Mouse (Mus musculus) monocyte, adult 5-6 weeks (primary cell): ENCODE data around the gene Hes2. TPM values are rescaled to one million over a fixed set of nuclear protein-coding genes. Genes with fewer than 3 reads are reported as not detected.
A peak's percentile ranks its signal among the peaks of the same experiment; 100 is the strongest.

Experiments used
- ATAC-seq: fragments of 153-309, 156-312 bp; replicated peaks from 2 replicates; pipeline ENCODE4 v1.8.0; 2017; ENCODE audit warnings: mild to moderate bottlenecking; ENCODE audit not compliant: low TSS enrichment, insufficient number of reproducible peaks, severe bottlenecking, poor library complexity, low FRiP score
- total RNA-seq: library from RNA; stranded (forward); fragments of 200-1000, 200-491, 200-594 nt; gene quantifications from 3 replicates; pipeline ENCODE4 v1.2.3, GENCODE M21; 2017

The Hes2 gene
- total RNA-seq, 1 experiment from 2014 or later: not detected

DNA sequence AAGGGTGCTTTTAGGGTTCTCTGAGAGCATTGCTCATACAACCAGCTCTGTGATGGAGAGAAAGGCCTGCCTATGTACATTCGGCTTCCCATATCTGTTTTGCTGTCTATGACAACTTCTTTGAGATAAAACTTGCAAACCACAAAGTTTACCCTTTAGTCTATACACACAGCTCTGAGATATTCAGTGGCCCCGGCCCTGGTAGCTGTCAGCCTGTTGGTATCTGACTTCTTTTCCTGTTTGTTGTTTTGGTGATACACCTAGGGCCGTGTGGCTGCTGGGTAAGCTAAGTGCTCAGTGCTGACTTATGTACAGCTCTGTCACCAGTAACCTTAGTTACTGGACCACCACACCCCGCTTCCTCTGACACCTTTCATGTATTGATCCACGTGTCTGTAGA, 38.9 kb downstream of the Hes2 start:
- no peak for ATAC-seq

DNA sequence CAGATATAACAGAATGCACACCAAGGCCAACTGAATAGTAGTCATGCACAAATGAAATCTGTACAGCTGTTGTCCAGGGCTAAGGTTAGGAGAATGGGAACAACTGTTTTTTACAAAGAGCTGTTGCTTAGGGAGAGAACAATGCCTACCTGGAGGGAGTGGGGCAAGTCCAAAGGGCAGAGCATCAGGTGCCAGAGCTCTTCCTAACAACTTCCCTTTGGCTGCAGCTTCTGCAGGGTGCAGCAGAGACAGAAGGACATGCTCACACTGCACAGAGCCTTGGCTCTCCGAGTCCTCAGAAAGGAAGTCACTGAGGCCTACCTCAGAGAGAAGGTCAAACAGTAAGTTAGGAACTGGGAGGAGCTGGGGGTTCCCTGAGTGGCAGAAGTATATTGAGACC, 41.0 kb downstream of the Hes2 start:
- ATAC-seq: peak; percentile 32; the same call in 1 of the 2 replicates

DNA sequence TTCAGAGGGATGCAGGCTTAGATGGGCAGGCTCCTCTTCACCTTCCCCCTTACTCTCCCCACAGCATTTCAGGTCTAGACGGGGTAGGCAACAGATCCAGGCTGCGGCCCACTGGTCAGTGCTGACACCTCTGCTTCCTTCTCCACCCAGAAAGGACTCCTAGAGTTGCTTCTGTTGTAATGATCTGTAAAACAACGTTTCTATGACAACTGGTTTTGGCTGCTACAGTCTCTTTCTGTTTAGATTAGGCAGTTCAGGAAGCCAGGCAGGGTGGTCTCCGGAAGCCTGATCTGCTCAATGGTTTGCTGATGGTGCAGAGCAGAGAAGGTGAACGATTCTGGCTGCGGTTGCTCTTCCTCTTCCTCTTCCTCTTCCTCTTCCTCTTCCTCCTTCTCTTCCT, 42.8 kb downstream of the Hes2 start:
- ATAC-seq: no peak

DNA sequence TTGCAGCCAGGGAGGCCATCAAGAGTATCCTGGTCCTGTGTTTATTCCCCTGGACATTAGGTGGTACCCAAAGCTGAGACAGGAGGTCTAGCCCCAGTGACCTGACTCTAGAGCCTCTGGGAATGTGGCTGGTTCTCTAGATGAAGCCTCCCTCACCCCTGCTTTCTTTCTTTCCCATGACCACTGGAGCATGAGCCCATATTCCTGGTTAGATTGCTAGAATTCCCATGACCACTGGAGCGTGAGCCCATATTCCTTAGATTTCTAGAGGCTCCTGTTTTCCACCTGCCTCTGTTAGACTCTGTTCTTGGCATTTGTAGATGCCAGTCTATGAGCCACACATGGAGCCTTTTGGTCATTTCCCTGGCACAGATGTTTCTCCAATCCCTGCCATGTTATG, 43.8 kb downstream of the Hes2 start:
- no peak for ATAC-seq

DNA sequence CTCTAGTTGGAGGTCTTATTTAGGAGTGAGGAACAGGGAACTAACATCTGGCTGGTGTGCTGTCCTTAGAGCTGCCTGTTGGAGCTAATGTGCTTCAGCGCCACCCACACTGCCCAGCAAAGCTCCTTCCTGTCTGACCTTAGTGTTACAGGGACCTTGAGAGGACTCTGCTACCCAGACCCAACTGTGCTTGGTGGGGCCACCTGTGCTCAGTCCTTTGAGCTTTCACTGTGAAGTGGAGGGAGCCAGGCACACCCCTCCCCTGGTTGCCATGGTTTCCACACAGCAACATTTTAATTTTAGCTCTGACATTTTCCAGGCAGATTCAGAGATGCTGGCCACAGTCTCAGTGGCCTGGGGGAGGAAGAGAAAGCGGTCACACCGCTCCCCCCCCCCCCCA, 44.2 kb downstream of the Hes2 start:
- peak; percentile 36; the same call in 1 of the 2 replicates for ATAC-seq

DNA sequence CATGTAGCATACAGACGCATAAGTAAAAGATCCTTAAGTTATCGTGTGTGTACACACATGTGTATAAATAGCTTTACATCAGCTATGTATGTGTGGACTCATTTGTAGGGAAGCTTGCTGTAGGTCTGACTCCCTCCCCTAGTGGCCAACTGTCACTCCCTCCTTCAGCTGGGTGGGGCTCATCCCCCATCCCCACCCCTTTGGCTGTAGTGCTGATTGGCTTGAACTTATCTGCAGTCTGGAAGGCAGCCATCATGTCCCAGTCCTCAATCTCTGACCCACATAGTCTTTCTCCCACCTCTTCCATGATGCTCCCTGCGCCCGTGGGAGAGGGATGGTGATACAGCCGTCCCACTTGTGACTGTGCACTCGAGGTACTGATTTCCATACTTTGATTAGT, 46.0 kb downstream of the Hes2 start:
- no peak for ATAC-seq

DNA sequence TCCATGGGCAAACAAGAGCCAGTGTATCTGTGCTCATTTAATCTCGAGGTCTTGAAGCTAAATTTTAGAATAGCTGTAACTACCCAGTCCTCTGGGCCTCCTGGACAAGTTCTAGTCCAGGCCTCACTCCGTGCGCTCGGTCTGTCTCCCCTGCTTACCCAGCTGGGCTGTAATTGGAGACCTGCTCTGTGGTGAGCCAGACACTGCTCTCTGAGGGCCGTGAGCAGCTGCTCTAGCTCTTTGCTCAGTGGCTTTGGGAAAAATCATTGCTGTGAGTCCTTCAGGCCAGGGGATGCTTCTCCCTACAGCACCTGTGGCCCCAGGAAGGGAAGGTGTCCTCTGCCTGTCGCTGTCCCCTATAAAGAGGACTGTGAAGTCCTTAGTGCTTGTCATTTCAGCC, 47.5 kb downstream of the Hes2 start:
- no peak for ATAC-seq

DNA sequence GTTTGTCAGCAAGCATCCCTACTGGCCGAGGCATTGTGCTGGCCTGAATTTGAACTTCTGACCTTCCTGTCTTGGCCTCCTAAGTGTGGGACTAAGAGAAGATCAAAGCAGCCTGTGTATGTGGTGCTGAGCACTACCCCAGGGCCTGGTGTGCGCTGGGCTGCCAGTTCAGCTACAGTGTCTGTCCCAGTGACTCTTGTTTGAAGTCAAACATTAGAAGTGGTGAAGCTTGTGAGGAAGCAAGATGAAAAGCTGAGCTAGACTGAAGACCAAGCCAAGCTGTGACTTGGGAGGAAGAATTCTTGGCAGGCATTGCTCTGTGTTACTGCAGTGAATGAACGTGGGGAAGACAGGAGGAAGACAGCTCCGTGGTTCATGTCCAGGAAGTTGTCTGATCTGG, 51.0 kb downstream of the Hes2 start:
- ATAC-seq: no peak

Other genes starting within 250 kb of the Hes2 start
- gene Dnajc11, start 225.2 kb upstream of the Hes2 start, total RNA-seq: 20.1 to 46.9 TPM (median 23.0 TPM) in 3 replicates
- 7.5 to 11.4 TPM (median 10.5 TPM) in 3 replicates for gene Thap3, start 169.9 kb upstream of the Hes2 start, total RNA-seq
- gene Phf13, start 162.6 kb upstream of the Hes2 start, total RNA-seq: 6.7 to 8.8 TPM (median 7.8 TPM) in 3 replicates
- gene Klhl21, start 150.1 kb upstream of the Hes2 start, total RNA-seq: 7.1 to 11.1 TPM (median 9.6 TPM) in 3 replicates
- 4.1 to 10.8 TPM (median 9.1 TPM) in 3 replicates for gene Zbtb48, start 131.2 kb upstream of the Hes2 start, total RNA-seq
- not detected in 3 replicates for gene Tas1r1, start 120.3 kb upstream of the Hes2 start, total RNA-seq
- 12.1 to 23.8 TPM (median 16.9 TPM) in 3 replicates for gene Nol9, start 119.5 kb upstream of the Hes2 start, total RNA-seq
- gene Plekhg5, start 86.4 kb upstream of the Hes2 start, total RNA-seq: 2.5 to 8.2 TPM (median 5.6 TPM) in 3 replicates
- gene Tnfrsf25, start 42.9 kb upstream of the Hes2 start, total RNA-seq: 1.3 to 4.7 TPM in 2 of 3 replicates, not detected in the other
- gene Espn, start 6.5 kb upstream of the Hes2 start, total RNA-seq: 0.53 to 2.0 TPM (median 0.78 TPM) in 3 replicates
- 18.1 to 62.4 TPM (median 30.9 TPM) in 3 replicates for gene Acot7, start 19.3 kb downstream of the Hes2 start, total RNA-seq
- gene Gpr153, start 115.4 kb downstream of the Hes2 start, total RNA-seq: 0.39 to 0.86 TPM in 2 of 3 replicates, not detected in the other
- gene Hes3, start 132.8 kb downstream of the Hes2 start, total RNA-seq: not detected in 3 replicates
- gene Icmt, start 138.4 kb downstream of the Hes2 start, total RNA-seq: 10.5 to 18.2 TPM (median 14.9 TPM) in 3 replicates
- not detected in 3 replicates for gene Rnf207, start 160.1 kb downstream of the Hes2 start, total RNA-seq
- 1,335 to 1,418 TPM (median 1,365 TPM) in 3 replicates for gene Rpl22, start 166.9 kb downstream of the Hes2 start, total RNA-seq
- gene Chd5, start 179.8 kb downstream of the Hes2 start, total RNA-seq: 0.10 to 0.39 TPM in 2 of 3 replicates, not detected in the other